Mouse (Mus musculus) liver, embryonic 16.5 days (tissue): ENCODE results near the gene Acad12. TPM values are rescaled to one million over a fixed set of nuclear protein-coding genes. Genes with fewer than 3 reads are reported as not detected.
"Not testable (repeated sequence)": the region's sequence is repeated elsewhere in the genome, so short reads cannot be mapped to it uniquely, and the experiment has no call there.

Experiments used
- ATAC-seq: fragments of 200-750 bp; cut with Nextera tagmentation; 2 replicates; pipeline ENCODE4 v1.8.0; 2017; ENCODE audit warnings: low read depth, mild to moderate bottlenecking, moderate number of reproducible peaks, moderate library complexity
- H3K27ac ChIP-seq: fragments of 300-500 bp; sonication (generic); 2 replicates; pipeline ENCODE4 v1.5.1; 2014; ENCODE audit warnings: mild to moderate bottlenecking, low read length
- H3K27me3 ChIP-seq: fragments of 300-500 bp; sonication (generic); 2 replicates; pipeline ENCODE4 v1.6.1; 2014; ENCODE audit warnings: low read depth, low read length, mixed read lengths; ENCODE audit not compliant: control insufficient read depth, insufficient read depth
- H3K36me3 ChIP-seq: fragments of 300-500 bp; sonication (generic); 2 replicates; pipeline ENCODE4 v1.6.1; 2014; ENCODE audit warnings: mild to moderate bottlenecking; ENCODE audit not compliant: control insufficient read depth, insufficient read depth
- H3K4me1 ChIP-seq: fragments of 300-500 bp; sonication (generic); 2 replicates; pipeline ENCODE4 v1.6.1; 2014; ENCODE audit warnings: low read depth, low read length, mixed read lengths; ENCODE audit not compliant: control insufficient read depth
- H3K4me2 ChIP-seq: fragments of 300-500 bp; sonication (generic); 2 replicates; pipeline ENCODE4 v1.6.1; 2014; ENCODE audit warnings: low read depth, low read length, mixed read lengths
- H3K4me3 ChIP-seq: fragments of 300-500 bp; sonication (generic); 2 replicates; pipeline ENCODE4 v1.5.1; 2014; ENCODE audit warnings: low read depth, mild to moderate bottlenecking, low read length
- H3K9ac ChIP-seq: fragments of 300-500 bp; sonication (generic); 2 replicates; pipeline ENCODE4 v1.6.1; 2014; ENCODE audit warnings: low read depth, low read length
- H3K9me3 ChIP-seq: fragments of 300-500 bp; sonication (generic); replicated peaks from 2 replicates; pipeline ENCODE4 v1.6.1; 2016; ENCODE audit warnings: low read length; ENCODE audit not compliant: control insufficient read depth
- WGBS: fragments of 180-500 bp; shearing (Covaris S2); extraction: QIAGEN DNeasy Blood & Tissue Kit; methylation state at CpG from one replicate; pipeline ENCODE4 v1.1.7; 2014; ENCODE audit not compliant: insufficient replicate concordance; 5-methylcytosine and 5-hydroxymethylcytosine counted together
- polyA plus RNA-seq: library from polyadenylated mRNA; unstranded; fragments of >200 nt; fragmentation: Nextera tagmentation; extraction: Ambion mirVana; gene quantifications from 2 replicates; pipeline ENCODE4 v1.2.1, GENCODE M21; 2015

Acad12 gene
- polyA plus RNA-seq, 1 experiment from 2014 or later: 1.8 TPM

DNA sequence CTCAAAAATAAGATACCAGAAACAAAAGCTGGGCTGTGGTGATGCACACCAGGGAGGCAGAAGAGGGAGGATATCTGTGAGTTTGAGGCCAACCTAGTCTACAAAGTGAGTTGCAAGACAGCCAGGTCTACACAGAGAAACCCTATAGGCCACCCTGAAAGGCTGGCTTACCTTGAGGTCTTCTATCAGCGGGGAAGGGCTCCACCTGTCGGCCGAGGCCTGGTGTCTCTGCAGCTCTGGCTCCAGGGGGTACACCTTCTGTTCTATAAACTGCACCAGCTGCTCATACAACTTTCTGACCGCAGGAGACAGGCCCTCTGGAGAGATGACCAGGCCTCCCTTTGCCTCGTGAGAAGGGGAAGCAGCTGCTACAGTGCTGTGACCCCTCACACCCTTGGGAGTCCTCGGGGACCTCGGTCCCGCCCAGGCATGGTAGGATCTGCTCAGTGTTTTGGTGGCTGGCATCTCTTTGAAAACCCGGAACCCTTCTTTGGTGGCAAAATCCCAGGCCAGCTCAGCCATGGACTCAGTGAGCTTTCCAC, 12.4 kb upstream of the Acad12 start:
- not testable (repeated sequence) for H3K4me1 ChIP-seq, H3K9me3 ChIP-seq, H3K4me2 ChIP-seq, H3K9ac ChIP-seq, H3K36me3 ChIP-seq, ATAC-seq, H3K27me3 ChIP-seq, H3K27ac ChIP-seq, H3K4me3 ChIP-seq
- 49% methylated on average over 8 of the region's 9 CpGs for WGBS

GRCm38 (mm10) chr5:121627871-121628270, 9.1 kb upstream of the Acad12 start:
- Histone ChIP-seq H3K9me3 (no peaks in the 10 kb centered on the region), H3K4me3 (no peak overlapping the region), H3K4me2 (no peak overlapping the region), H3K4me1 (no peaks in the 10 kb centered on the region), H3K27me3 (no peaks in the 10 kb centered on the region), H3K36me3 (no peaks in the 10 kb centered on the region), H3K27ac (no peak overlapping the region), H3K9ac (no peak overlapping the region)
- 0% methylated on average over 1 of the region's 1 CpGs for WGBS
- no peak for ATAC-seq

DNA sequence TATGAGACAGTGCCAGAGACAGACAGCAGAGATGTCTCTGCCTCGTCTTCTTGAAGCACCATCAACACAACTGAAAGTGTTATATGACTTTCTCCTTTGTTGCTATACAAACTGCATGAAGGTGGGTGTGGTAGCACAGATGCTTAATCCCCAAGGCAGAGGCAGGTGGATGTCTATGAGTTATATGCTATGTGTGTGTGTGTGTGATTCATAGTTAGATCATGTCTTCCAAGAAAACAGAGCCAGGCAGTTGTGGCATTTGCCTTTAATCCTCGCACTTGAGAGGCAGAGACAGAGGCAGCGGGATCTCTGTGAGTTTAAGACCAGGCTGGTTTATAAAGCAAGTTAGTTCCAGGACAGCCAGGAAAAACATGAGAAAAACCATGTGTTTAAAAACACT, 4.5 kb upstream of the Acad12 start:
- 73% methylated on average over 3 of the region's 3 CpGs for WGBS
- Histone ChIP-seq H3K27ac (no peak overlapping the region), H3K4me1 (peaks cover 6% of the 10 kb centered on the region), H3K9ac (no peak overlapping the region), H3K4me2 (no peak overlapping the region), H3K4me3 (no peak overlapping the region), H3K36me3 (no peaks in the 10 kb centered on the region), H3K27me3 (no peaks in the 10 kb centered on the region), H3K9me3 (no peaks in the 10 kb centered on the region)
- no peak for ATAC-seq

GRCm38 (mm10) chr5:121621102-121621501, 2.4 kb upstream of the Acad12 start:
- Histone ChIP-seq H3K36me3 (no peaks in the 10 kb centered on the region), H3K9me3 (no peaks in the 10 kb centered on the region), H3K4me2 (no peak overlapping the region), H3K4me1 (peaks cover 6% of the 10 kb centered on the region), H3K27ac (no peak overlapping the region), H3K4me3 (no peak overlapping the region), H3K9ac (no peak overlapping the region), H3K27me3 (no peaks in the 10 kb centered on the region)
- WGBS: 86% methylated on average over 5 of the region's 5 CpGs
- no peak for ATAC-seq

DNA sequence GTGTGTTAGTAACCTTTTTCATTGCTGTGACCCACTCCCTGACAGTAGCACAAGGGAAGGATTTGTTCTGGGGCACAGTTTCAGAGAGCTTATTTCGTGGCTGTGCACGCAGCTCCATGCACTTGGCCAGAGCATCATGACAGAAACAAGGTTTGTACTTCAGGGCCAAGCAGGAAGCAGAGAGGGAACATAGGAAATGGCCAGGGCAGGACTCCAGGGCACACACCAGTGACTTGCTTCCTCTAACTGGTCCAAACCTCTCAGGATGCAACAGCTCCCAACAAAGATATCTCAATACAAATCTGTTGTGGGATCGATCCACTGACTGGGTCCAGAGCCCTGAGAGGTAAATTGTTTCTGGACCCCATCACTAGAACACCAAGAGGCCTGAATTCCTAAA, 3.8 kb downstream of the Acad12 start:
- H3K4me1 ChIP-seq, H3K27ac ChIP-seq, ATAC-seq, H3K9me3 ChIP-seq, H3K4me2 ChIP-seq, H3K36me3 ChIP-seq, H3K9ac ChIP-seq, H3K27me3 ChIP-seq, H3K4me3 ChIP-seq: not testable (repeated sequence)
- WGBS: 57% methylated on average over 3 of the region's 3 CpGs

DNA sequence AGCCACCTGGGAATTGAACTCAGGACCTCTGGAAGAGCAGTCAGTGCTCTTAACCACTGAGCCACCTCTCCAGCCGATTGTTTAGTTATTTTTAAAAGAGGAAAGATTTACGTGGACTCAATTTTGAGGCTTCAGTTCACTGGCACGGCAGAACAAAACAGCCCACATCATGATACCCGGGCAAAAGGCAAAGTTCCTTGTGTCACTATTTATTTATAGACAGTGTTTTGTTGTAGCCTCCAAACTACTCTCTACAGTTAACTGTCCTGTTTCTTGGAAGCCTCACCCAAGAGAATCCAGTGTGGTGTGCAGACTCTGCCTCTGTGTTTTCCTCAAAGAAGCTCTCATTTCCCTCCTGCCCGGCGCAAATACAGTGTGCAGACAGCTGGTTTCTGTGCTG, 6.7 kb downstream of the Acad12 start:
- H3K27ac ChIP-seq: no peak overlapping the region
- H3K4me3 ChIP-seq: no peak overlapping the region
- no peaks in the 10 kb centered on the region for H3K27me3 ChIP-seq
- 70% methylated on average over 6 of the region's 6 CpGs for WGBS
- no peak overlapping the region for H3K4me2 ChIP-seq
- no peak for ATAC-seq
- H3K9me3 ChIP-seq: no peaks in the 10 kb centered on the region
- H3K36me3 ChIP-seq: no peaks in the 10 kb centered on the region
- H3K4me1 ChIP-seq: no peaks in the 10 kb centered on the region; the same call in 1 of the 2 replicates
- H3K9ac ChIP-seq: no peak overlapping the region

DNA sequence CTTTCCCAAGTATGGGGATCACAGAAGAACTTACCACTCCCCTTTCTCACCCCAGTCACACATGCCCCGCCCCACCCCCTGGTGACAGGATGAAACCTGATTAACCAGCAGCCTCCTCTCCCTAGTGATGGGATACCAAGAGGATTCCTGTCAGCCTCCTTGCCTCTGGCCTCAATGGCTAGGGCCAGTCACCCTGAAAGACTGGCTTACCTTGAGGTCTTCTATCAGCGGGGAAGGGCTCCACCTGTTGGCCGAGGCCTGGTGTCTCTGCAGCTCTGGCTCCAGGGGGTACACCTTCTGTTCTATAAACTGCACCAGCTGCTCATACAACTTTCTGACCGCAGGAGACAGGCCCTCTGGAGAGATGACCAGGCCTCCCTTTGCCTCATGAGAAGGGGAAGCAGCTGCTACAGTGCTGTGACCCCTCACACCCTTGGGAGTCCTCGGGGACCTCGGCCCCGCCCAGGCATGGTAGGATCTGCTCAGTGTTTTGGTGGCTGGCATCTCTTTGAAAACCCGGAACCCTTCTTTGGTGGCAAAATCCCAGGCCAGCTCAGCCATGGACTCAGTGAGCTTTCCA, 9.1 kb downstream of the Acad12 start:
- ATAC-seq, H3K36me3 ChIP-seq, H3K27me3 ChIP-seq, H3K4me1 ChIP-seq, H3K9ac ChIP-seq, H3K4me2 ChIP-seq, H3K27ac ChIP-seq, H3K4me3 ChIP-seq, H3K9me3 ChIP-seq: not testable (repeated sequence)
- WGBS: 54% methylated on average over 7 of the region's 8 CpGs

DNA sequence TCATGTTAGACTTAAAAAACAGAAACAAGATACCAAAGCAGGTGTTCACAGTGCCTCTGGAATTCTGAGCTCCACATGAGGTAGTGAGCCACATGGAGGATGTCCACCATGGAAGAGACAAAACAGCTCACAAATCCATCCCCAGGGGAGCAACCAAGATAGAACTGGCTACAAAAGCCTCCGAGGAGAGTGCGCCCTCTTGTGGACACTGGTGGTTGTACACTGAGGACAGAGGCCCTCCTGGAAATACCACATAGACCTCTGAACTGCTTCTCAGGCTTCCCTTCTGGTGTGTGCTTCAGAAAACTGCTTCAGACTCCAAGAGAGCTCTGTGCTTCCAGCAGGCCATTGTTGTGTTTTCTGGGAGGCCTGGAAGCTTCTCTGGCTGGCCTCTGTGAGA, 12.6 kb downstream of the Acad12 start:
- no peak overlapping the region for H3K9ac ChIP-seq
- no peak overlapping the region for H3K27ac ChIP-seq
- H3K4me2 ChIP-seq: no peak overlapping the region
- no peaks in the 10 kb centered on the region for H3K9me3 ChIP-seq
- H3K4me3 ChIP-seq: no peak overlapping the region
- H3K36me3 ChIP-seq: no peaks in the 10 kb centered on the region
- WGBS: 0% methylated on average over 2 of the region's 2 CpGs
- peaks cover 2% of the 10 kb centered on the region; the same call in 1 of the 2 replicates for H3K4me1 ChIP-seq
- ATAC-seq: no peak
- H3K27me3 ChIP-seq: no peaks in the 10 kb centered on the region

GRCm38 (mm10) chr5:121603815-121604214, 14.9 kb downstream of the Acad12 start:
- not testable (repeated sequence) for H3K27me3 ChIP-seq, H3K9me3 ChIP-seq, H3K4me1 ChIP-seq, H3K4me2 ChIP-seq, H3K36me3 ChIP-seq, H3K9ac ChIP-seq, H3K4me3 ChIP-seq, H3K27ac ChIP-seq, ATAC-seq
- 80% methylated on average over 1 of the region's 1 CpGs for WGBS
